Mouse (Mus musculus) embryo, embryonic 9.5 days (tissue): ENCODE results near the gene Pdrg1.

Experiments used
- DNase-seq: peaks from one replicate; pipeline ENCODE4 v3.0.0-alpha.2; 2017; ENCODE audit errors: extremely low spot score

Pdrg1 gene

GRCm38 (mm10) chr2:153014758-153015593 is at the start of gene Pdrg1:
Gene Pdrg1 (minus strand): TSS chr2:153015427.
- DNase-seq, result peak; percentile 93

GRCm38 (mm10) chr2:153064190-153064970 is 49.2 kb upstream of the Pdrg1 start:
- no peak for DNase-seq

DNA sequence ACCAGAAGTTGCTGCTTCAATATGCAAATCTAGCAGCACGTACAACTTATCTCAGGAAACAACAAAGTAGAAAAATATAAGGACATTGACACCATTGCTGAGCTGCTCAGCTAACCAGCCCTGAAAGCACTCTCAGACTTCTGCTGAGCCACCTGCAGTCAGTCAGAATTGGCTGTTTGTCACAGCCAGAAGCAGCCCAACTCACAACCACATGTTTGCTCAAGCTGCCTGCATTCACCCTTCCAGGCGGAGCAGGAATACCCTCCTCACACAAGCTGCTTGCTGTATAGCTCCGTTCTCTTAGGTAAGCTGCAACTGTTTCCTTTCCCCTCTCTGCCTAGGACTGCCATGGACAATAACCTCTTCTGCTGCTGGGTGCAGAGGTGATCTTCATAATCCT is 48.2 kb upstream of the Pdrg1 start:
- no peak for DNase-seq

GRCm38 (mm10) chr2:153060216-153060615 is 45.0 kb upstream of the Pdrg1 start:
- no peak for DNase-seq

DNA sequence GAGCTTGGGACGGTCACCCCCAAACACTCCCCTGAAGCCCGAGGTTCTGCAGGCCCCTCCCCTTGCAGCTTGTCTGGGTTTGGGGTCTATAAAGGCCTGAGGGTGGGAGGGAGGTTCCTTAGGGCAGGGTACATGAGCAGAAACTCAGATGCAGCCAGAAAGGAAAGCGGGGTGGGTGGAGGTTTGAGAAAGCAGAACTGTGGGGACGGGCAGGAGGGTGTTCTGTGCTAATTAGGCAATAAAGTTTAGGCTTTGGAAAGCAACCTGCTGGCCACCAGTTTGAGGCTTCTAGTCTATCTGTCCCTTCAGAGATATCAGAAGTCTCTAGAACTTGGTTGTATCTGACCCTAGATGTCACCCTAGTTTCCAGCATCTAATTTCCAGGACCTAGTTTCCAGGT is 43.1 kb upstream of the Pdrg1 start:
- DNase-seq, result no peak

GRCm38 (mm10) chr2:153055270-153055920 is 40.2 kb upstream of the Pdrg1 start:
- no peak for DNase-seq

DNA sequence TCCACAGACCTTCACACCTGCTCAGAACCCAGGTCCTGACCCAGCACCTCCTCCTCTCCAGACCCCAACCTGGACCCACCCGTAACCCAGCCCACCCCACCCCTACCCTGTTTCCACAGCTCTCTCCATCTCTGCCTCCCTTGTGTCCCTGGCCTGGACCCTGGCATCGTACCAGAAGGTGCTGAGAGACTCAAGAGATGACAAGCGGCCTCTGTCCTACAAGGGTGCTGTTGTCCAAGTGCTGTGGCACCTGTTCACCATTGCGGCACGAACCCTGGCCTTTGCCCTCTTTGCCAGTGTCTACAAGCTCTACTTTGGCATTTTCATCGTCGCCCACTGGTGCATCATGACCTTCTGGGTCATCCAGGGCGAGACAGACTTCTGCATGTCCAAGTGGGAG is 38.7 kb upstream of the Pdrg1 start:
- no peak for DNase-seq

DNA sequence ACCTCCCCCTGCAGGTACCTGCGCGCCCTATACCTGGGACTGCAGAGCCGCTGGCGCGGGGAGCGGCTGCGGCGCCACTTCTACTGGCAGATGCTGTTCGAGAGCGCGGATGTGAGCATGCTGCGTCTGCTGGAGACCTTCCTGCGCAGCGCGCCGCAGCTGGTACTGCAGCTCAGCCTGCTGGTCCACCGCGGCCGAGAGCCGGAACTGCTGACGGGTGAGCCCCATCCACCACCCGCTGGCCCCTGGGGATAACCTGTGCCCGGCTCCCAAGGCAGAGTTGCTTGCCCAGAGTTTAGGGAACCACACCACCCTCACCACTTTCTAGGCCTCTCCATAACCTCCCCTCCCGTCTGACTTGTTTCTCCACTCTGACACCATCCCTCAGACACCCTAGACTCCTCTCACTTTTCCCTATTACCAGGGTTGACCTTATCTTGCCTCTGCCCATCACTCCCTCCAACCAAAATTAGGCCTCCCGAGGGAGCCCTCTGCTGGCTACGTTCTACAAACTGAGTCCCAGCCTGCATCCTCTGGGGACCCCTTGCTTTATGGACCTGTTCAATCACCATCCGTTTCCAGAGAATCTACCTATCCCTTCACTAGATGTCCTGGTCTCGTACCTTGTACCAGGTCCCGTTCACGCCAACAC is 37.6 kb upstream of the Pdrg1 start:
- DNase-seq, result no peak

- no peak for DNase-seq
These were observed 36.3 kb upstream of the Pdrg1 start for GRCm38 (mm10) chr2:153051537-153051936.

- DNase-seq, result no peak
These were observed 35.9 kb upstream of the Pdrg1 start for GRCm38 (mm10) chr2:153051095-153051494.

DNA sequence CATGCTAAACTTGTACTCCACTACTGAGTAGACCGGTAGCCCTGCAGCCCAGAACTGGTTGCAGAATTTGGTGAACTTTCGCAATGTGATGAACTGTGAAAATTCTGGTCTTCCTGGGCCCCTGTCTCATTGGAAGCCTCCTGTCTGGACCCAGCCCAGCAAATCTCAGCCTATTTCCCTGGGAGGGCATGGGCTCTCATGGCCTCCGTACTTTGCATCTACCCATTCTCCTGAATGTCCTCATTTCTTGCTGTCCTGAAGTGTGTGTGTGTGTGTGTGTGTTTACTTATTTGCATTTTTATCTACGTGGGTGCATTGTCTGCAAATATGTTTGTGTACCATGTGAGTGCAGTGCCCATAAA is 34.8 kb upstream of the Pdrg1 start:
- no peak for DNase-seq

- DNase-seq, result no peak
These were observed 34.2 kb upstream of the Pdrg1 start for GRCm38 (mm10) chr2:153049288-153049996.

DNA sequence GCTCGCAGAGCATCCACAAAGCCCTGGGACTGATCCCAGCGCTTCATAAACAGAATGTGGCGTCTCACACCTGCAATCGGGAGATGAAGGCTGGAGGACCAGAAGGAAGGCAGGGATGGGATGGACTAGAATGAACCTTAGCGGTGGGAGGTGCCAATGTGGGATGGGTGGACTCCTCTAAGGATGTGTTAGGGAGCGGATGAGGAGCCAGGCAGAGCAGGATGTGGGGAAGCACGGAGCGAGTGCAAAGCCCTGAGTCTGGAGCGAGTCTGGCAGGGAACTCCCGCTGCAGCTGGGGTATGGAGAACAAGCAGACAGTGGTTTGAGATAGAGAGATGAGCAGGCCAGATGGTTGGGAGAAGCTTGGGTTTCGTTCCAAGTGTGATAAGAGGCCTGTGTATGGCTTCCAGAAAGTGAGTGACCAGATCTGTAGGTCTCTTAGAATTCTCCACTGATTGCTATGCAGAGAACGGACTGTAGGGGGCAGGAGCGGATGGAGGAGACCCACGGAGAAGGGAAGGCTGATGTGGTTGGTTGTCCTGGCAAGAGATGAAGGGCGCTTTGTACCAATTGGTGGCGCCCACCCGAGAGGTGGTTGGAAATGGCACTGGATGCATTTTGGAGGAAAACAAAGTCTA is 32.7 kb upstream of the Pdrg1 start:
- DNase-seq, result peak; percentile 52

DNA sequence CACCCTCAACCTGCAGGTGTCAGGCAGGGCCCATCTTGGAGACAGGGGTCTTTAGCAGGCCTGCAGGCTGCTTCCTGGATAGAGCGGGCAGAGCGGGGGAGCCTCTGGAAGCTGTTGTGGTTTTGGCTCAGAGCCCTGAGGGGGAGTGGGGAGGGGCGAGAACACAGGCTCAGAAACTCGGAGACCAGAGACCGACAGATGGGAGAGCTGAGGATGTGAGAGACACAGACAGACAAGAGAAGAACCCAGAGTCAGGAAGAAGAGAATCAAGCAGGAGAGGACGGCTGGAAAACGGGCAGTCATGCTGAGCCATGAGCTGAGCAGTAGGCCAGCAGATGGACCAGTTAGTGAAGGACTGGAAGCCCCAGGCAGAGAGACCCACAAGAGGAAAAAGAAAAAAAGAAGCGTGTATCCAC is 30.7 kb upstream of the Pdrg1 start:
- no peak for DNase-seq

DNA sequence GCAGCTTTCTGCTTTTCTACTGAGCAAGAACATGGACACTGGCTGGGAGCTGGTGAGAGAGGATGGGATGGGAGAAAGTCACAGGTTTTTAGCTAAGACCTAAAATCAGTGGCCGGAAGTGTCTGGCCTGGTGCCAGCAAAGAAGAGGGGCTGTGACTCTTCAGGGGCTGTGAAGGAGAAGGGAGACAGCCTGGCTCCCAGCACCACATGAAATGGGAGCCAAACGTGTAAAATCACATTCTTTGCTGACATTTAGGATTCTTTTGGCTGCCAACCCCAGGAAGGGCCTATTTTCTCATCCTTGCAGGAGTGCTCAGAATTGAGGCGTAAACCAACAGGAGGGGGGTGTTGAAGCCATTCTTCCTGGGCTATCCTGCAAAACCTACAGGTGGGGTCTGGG is 28.7 kb upstream of the Pdrg1 start:
- DNase-seq, result no peak

DNA sequence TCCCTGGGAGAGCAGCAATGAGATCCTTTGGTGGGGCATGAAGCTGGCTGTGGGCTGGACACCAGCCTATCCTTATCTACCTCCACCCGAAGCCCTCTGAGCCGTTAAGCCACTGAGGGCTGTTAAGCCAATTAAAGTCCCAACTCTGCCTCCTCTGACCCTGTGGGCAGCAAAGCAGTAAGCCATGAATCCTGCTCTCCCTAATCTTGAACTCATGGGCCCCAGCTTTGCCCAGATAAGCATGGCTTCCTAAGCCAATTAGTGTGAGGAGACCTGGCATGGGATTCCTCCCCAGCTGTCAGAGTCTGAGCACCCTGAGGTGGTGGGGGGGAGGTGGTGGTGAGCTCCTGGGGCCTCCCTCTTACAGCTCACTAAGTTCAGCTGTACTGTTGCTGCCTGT is 21.5 kb upstream of the Pdrg1 start:
- DNase-seq, result no peak

- no peak for DNase-seq
These were observed 18.5 kb upstream of the Pdrg1 start for GRCm38 (mm10) chr2:153033545-153034230.

GRCm38 (mm10) chr2:153032973-153033372 is 17.7 kb upstream of the Pdrg1 start:
- no peak for DNase-seq

DNA sequence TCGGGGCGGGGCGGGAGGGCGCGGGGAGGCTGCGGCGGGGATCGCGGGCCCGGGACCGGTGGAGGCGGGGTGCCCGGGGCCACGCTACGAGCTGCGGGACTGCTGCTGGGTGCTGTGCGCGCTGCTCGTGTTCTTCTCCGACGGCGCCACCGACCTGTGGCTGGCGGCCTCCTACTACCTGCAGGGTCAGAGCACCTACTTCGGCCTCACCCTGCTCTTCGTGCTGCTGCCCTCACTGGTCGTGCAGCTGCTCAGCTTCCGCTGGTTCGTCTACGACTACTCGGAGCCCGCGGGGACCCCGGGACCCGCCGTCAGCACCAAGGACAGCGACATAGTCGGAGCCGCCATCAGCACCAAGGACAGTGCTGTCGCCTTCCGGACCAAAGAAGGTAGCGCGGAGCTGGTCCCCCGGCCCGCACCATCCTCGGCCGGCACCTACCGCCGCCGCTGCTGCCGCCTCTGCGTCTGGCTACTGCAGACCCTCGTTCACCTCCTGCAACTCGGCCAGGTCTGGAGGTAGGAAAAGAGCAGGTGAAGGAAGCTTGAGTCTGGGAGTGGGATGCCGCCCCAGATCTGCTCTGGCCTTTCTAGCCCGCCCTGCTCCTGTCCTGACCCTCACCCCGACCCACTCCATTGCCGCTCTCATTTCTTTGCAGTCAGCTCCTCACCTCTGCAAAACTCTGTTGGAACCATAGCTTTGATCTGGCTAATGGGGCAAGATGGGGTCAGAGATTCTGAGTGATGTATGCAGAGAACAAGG is 17.0 kb upstream of the Pdrg1 start:
- peak; percentile 90 for DNase-seq
